Mouse (Mus musculus) CD4-positive, CD25-positive, alpha-beta regulatory T cell, adult 4 months (primary cell): ENCODE measurements around the gene Efcab2. TPM values are rescaled to one million over a fixed set of nuclear protein-coding genes. Genes with fewer than 3 reads are reported as not detected.

Source experiments
- ATAC-seq: one replicate; pipeline ENCODE4 v1.8.0; 2017
- polyA plus RNA-seq, 2 experiments: library from polyadenylated mRNA; unstranded; fragments of 100-300 nt; shearing (Covaris generic); gene quantifications; one replicate each; pipeline ENCODE4 v1.2.1; 2017

Gene Efcab2
- polyA plus RNA-seq, result 1 to 10 TPM; 3.7 to 8.2 TPM

- peak; percentile 87 for ATAC-seq
Observed at GRCm38 (mm10) chr1:178405951-178406711, at the start of gene Efcab2. Efcab2 (plus strand) TSS chr1:178406085.

- no peak for ATAC-seq
Observed at GRCm38 (mm10) chr1:178357776-178358710, 47.8 kb upstream of the Efcab2 start.

DNA sequence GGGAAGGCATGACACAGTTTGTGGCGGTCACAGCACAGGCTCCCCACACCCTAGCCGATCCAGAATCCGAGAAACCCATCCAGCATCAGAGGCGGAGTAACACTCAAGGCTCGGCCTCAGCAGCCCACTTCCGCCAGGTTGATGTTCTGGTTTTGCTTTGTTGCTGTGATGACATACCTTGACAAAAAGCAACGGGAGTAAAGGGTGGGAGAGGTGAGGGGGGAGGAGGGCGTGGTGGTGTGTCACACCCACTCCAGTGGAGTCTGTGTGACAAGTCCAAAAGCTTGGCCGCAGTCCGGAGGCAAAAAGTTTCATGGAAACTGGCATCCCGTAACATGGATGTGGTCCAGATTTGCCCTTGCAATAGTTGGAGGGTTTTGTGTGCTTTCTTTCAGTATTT is 45.6 kb upstream of the Efcab2 start:
- no peak for ATAC-seq

DNA sequence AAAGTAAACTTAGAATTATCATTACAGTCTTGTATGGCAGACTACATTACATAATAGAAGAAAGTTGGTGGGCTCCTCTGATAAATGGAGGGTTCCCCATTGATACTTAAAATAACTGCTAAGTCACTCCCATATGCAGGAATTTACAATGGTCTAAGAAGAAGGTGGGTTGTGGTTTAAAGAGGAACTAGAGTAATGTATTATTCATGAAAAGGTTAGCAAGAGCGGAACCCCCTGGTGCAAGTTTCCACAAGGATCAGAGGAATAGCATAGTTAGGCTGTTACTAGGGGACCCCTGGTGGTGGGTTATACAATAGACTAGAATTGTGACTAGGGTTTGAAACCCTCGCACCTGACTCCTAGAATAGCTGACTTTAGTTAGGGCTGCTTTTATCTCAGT is 45.2 kb upstream of the Efcab2 start:
- ATAC-seq, result no peak

DNA sequence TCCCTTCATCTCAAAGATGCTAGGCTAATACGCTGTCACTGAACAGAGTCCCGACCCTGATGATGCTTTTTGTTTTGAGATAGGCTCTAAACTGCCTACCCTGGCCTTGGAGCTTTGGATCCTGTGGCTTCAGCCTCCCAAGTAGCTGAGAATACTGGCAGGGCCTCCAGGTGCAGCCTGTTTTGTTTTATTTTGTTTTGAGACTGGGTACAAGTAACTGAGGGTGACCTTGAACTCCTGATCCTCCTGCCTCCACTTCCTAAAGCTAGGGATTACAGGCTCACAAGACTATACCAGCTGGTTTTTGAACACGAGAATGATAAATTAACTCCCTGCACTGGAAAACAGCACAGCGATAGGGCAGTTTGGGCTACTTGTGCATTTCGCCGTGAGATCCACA is 40.7 kb upstream of the Efcab2 start:
- no peak for ATAC-seq

- ATAC-seq, result no peak
Observed at GRCm38 (mm10) chr1:178368121-178368520, 37.8 kb upstream of the Efcab2 start.

DNA sequence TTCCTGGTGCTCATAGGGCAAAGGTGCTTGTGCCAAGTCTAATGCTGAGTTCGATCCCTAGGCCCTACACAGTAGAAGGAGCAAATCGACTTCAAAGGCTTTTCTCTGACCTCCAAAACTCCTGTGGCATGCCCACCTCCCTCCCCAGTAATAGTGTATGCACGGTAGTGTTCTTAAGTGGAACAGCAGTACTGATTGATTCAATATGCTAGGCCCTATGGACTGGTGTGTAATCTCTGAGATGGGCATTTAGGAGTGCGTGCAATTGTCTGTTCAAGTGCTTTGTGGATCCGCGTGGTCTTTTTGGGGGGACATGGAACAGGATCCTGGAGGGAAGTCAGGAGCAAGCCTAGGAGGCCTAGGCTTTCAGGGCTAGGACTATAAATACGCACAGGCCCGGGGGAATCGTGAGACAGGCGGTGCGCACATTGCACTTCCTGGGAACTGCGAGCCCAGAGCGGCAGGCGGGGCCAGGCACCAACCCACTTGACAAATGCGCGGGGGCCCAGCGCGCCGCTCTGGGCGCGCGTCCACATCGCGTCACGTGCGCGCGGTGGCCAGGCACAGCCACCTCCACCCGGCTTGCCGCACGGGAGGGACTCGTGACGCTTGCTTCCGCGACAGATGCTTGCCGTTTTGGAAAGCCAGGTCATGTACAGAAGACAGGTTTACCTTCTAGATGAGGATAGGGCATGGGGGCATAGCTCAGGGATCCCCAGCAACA is 37.2 kb upstream of the Efcab2 start:
- peak; percentile 92 for ATAC-seq

DNA sequence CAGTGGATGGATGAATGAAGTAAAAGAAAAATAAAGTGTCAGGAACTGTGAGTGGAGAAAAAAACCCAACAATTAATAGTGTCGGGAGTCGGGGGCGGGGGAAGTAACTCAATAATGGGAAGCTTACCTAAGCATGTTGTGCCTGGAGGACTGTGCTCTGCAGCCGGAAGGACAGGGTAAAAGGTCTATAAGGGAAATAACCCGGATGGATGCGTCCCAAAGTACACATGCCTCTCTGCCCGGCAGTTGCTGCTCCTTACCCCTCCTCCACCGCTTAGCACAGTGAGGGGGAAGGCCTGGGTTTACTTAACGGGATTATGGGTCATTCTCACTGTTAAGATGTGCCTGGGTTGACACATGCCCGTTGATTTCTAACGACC is 36.6 kb upstream of the Efcab2 start:
- ATAC-seq, result peak; percentile 63

GRCm38 (mm10) chr1:178372681-178373080 is 33.2 kb upstream of the Efcab2 start:
- no peak for ATAC-seq

DNA sequence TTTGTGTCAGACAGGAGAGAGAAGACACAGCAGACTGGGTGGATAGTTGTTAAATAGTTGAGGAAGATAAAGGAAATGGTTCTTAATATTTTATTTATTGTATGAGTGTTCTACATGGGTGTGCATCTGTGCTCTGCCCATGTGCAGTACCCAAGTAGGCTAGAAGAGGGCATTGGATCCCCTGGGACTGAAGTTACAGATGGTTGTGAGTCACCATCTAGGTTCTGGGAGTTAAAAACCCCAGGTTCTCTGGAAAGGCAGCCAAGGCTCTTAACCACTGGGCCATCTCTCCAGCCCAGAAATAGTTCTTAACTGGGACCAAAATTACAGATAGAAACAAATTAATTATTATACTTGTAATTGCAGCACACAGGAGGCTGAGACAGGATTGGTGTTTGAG is 30.5 kb upstream of the Efcab2 start:
- ATAC-seq, result no peak

DNA sequence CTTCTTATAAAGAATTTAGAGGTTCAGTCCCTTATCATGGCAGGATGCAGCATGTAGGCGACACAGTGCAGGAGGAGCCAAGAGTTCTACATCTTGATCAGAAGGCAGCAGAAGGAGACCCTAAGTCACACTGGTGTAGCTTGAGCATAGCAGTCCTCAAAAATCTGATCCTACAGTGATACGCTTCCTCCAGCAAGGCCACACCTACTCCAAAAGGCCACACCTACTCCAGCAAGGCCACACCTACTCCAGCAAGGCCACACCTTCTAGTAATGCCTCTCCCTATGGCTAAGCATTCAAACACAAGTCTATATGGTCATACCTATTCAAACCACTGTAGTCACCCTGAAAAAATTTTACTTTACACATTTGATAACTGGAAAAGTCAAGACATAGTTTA is 29.8 kb upstream of the Efcab2 start:
- ATAC-seq, result no peak

DNA sequence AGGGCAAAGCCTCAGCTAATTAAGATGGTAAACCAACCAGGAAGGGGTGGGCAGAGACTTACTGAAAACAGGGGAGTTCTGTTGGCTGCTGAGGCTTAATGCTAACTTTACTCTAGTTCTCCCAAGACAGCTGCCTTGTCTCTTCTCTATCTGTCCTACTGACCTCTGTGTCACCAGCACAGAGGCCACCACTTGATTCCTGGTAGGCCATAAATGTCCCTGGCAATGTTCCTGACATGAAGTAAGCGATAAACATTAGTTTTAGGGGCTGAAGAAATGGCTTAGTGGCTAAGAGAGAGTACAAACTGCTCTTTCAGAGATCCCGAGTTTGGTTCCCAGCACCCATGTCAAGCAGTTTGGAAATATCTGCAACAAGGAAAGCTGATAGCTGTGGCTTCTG is 29.0 kb upstream of the Efcab2 start:
- no peak for ATAC-seq

DNA sequence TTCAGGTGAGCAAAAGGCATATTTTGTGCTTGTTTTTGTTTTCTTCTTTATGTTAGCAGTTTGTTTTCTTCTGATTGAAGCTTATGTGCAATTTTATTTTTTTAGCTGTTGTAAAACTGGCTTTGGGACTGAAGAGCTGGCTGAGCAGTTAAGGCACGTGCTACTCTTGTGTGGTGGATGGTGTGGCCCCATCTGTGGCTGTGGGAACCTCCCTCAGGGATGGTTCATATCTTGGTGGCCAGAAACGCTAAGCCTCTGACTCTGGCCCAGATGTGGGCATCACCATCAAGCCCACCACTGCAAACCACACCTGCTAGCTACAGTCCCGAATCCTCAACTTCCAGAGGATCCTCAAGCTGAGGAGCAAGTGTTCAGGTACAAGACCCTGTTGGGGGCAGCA is 27.8 kb upstream of the Efcab2 start:
- no peak for ATAC-seq

DNA sequence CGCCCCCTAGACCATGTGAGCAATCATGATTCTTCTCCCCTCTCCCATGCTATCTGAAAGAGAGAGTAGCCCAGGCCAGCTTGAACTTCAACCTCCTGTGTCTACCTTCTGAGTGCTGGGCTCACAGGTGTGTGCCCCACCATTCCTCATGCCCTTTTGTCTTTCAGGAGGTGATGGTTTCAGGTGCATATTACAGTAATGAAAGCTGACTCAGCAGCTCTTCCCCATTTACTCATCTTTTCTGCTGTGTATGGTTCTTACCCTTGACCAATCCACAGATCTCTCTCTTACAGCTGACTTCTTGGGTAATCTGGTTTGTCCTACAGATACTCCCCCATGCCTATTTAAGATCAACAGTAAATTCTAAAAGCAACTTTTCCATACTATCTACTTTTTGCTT is 26.7 kb upstream of the Efcab2 start:
- no peak for ATAC-seq

- ATAC-seq, result no peak
Observed at GRCm38 (mm10) chr1:178382165-178382564, 23.7 kb upstream of the Efcab2 start.

DNA sequence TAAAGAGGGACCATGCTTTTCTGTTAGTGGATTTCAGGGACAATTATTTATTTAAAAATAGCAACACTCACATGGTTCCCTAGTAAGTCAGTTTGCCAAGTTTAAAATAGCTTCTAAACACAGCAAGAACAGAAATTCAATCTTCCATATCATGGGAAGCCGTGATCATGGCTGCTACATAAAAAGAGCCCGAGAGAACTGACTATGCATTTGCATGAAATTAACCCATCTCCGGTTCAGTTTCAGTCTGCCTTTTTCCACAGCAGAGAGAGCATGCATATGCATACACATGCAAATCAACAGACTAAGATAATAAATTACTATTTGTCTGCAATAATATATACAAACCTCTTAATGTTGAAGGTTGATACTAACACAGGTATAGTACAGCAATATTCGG is 17.1 kb upstream of the Efcab2 start:
- no peak for ATAC-seq

DNA sequence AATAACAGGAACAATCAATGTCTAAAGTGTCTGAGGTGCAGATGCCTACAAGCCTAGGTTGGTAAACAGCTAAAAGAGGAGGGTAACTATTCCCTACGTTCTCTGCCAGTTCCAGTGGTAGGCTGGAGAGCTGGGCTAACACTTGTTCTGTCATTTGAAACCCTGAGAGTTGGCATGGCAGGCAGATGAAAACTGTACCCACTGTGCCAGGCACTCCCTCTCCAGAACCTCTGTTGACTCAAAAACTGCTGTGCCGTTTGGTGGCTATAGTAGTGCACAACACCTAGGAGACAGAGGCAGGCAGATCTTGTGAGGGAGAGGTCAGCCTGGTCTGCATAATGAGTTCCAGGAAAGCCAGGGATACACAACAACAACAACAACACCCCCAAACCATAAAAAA is 16.5 kb upstream of the Efcab2 start:
- no peak for ATAC-seq

- no peak for ATAC-seq
Observed at GRCm38 (mm10) chr1:178392970-178393369, 12.9 kb upstream of the Efcab2 start.

- ATAC-seq, result no peak
Observed at GRCm38 (mm10) chr1:178395091-178395490, 10.8 kb upstream of the Efcab2 start.

DNA sequence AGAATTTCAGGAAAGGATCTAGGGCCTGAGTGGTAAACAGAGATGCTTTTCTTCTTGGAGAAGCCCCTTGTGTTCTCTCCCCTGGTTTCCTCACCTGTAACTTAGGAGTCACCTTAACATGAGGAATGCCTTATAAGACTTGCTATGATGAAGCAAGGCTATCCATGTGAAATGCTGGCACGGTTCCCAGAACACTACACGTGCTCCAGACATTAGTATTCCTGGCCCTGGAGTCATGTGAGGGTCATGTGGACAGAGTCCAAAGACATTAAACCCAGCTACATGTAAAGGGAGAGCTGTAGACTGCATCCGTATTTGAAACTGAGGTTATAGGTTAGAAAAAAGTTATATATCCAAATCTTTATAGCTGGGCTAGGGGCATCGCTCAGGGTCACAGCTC is 9.5 kb upstream of the Efcab2 start:
- ATAC-seq, result no peak

DNA sequence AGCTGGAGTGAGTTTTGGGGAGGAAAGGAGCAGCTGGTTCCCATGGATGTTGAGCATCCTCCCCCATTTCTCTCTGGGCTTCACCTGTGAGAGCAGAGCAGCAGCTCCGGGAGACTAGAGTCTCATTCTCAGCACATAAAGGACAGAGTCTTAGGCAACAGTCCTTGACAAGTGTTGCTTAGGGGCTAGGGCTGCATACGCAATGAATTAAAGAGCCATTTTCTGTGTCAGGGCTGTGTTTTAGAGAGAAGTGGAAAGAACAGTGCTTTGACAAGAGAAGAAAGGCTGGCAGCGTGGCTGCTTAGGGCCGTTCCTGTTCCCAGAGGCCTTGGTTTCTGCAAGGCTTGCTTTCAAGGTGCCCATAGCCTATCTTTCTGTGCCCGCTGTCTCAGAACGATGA is 6.0 kb upstream of the Efcab2 start:
- no peak for ATAC-seq

- ATAC-seq, result no peak
Observed at GRCm38 (mm10) chr1:178400652-178401051, 5.2 kb upstream of the Efcab2 start.

GRCm38 (mm10) chr1:178401960-178402359 is 3.9 kb upstream of the Efcab2 start:
- no peak for ATAC-seq
